Mouse (Mus musculus): ENCODE data around the gene Rif1. TPM values are rescaled to one million over a fixed set of nuclear protein-coding genes. Genes with fewer than 3 reads are reported as not detected.

The Rif1 gene
- polyA plus RNA-seq (2014; fragmentation: Illumina TruSeq; extraction: RNeasy Lipid Tissue Mini Kit (QIAGEN cat#74804); ENCODE audit: insufficient read depth, low read depth, low replicate concordance), result 7.9 TPM

GRCm38 (mm10) chr2:52072491-52073140, at the start of gene Rif1:
Rif1 (plus strand) TSS chr2:52072832.

DNA sequence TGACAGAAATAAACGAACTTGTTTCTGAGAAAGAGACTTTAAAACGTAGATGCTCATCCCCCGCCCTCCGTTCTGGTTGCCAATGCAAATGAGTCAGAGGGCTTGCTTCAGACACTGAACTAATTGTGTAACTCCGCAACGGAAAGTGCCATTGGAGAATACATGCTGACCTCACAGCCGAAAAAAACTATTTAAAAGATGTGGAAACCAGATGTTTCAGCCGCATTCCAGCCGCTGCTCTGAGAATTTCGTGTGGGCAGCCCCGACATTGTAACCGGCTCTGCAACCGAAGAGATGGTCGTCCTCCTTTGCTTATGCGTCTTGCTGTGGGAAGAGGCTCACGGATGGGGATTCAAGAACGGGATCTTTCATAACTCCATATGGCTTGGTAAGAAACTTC, 34.8 kb upstream of the Rif1 start, which contains the start of gene Tnfaip6:
TSS of gene Tnfaip6 (plus strand) at position 128 of the 400 bp plus-strand sequence.

Other genes starting within 250 kb of the Rif1 start
- 18.4 TPM for gene Rbm43, start 137.7 kb upstream of the Rif1 start, polyA plus RNA-seq (2014; fragmentation: Illumina TruSeq; extraction: RNeasy Lipid Tissue Mini Kit (QIAGEN cat#74804); ENCODE audit: insufficient read depth, low read depth, low replicate concordance)
- 39.0 TPM for gene Nmi, start 99.3 kb upstream of the Rif1 start, polyA plus RNA-seq (2014; fragmentation: Illumina TruSeq; extraction: RNeasy Lipid Tissue Mini Kit (QIAGEN cat#74804); ENCODE audit: insufficient read depth, low read depth, low replicate concordance)
- 1.7 TPM for gene Tnfaip6, start 34.8 kb upstream of the Rif1 start, polyA plus RNA-seq (2014; fragmentation: Illumina TruSeq; extraction: RNeasy Lipid Tissue Mini Kit (QIAGEN cat#74804); ENCODE audit: insufficient read depth, low read depth, low replicate concordance)